Comparison of ENCODE assay signal across 1 mouse cellular context in genomic region chr19:5516906-5517505, GRCm38 (mm10).
TF ChIP-seq lines count a peak whose summit lies in the region.

No protein-coding gene starts in this region.

TF ChIP-seq in MEL, 35 proteins besides CTCF, POLR2A, EP300 and RAD21 (continued from another document):
- TF ChIP-seq MYC (IDR thresholded peaks at IDR 0.05; ENCODE audit: low read depth, low read length) (no peak), POLR2AphosphoS2 (IDR thresholded peaks at IDR 0.05; ENCODE audit: low read length) (no peak)
